Mouse (Mus musculus) forebrain, embryonic 16.5 days (tissue): ENCODE results near the gene 4930426L09Rik. TPM values are rescaled to one million over a fixed set of nuclear protein-coding genes. Genes with fewer than 3 reads are reported as not detected.

Source experiments
- ATAC-seq: fragments of 200-750 bp; cut with Nextera tagmentation; 2 replicates; pipeline ENCODE4 v1.8.0; 2017; ENCODE audit warnings: mild to moderate bottlenecking, moderate library complexity
- H3K27ac ChIP-seq: fragments of 300-500 bp; sonication (generic); 2 replicates; pipeline ENCODE4 v1.5.1; 2014; ENCODE audit warnings: low read length, control low read depth
- H3K27me3 ChIP-seq: fragments of 300-500 bp; sonication (generic); replicated peaks from 2 replicates; pipeline ENCODE4 v1.6.1; 2014; ENCODE audit warnings: low read length; ENCODE audit not compliant: control insufficient read depth, insufficient read depth
- H3K36me3 ChIP-seq: fragments of 300-500 bp; sonication (generic); 2 replicates; pipeline ENCODE4 v1.6.1; 2014; ENCODE audit not compliant: control insufficient read depth, insufficient read depth
- H3K4me1 ChIP-seq: fragments of 300-500 bp; sonication (generic); replicated peaks from 2 replicates; pipeline ENCODE4 v1.6.1; 2014; ENCODE audit warnings: low read length; ENCODE audit not compliant: control insufficient read depth, insufficient read depth
- H3K4me2 ChIP-seq: fragments of 300-500 bp; sonication (generic); 2 replicates; pipeline ENCODE4 v1.6.1; 2014; ENCODE audit warnings: mild to moderate bottlenecking, low read length, control low read depth
- H3K4me3 ChIP-seq: fragments of 300-500 bp; sonication (generic); replicated peaks from 2 replicates; pipeline ENCODE4 v1.5.1; 2014; ENCODE audit warnings: mild to moderate bottlenecking, low read length, control low read depth
- H3K9ac ChIP-seq: fragments of 300-500 bp; sonication (generic); replicated peaks from 2 replicates; pipeline ENCODE4 v1.6.1; 2014; ENCODE audit warnings: low read depth, low read length, control low read depth
- H3K9me3 ChIP-seq: fragments of 300-500 bp; sonication (generic); 2 replicates; pipeline ENCODE4 v1.6.1; 2016; ENCODE audit warnings: low read length; ENCODE audit not compliant: control insufficient read depth
- WGBS: fragments of 180-500 bp; shearing (Covaris S2); extraction: QIAGEN DNeasy Blood & Tissue Kit; methylation state at CpG from one replicate; pipeline ENCODE4 v1.1.7; 2014; 5-methylcytosine and 5-hydroxymethylcytosine counted together
- polyA plus RNA-seq: library from polyadenylated mRNA; unstranded; fragments of >200 nt; fragmentation: Nextera tagmentation; extraction: Ambion mirVana; gene quantifications from 2 replicates; pipeline ENCODE4 v1.2.1, GENCODE M21; 2015

4930426L09Rik gene
- polyA plus RNA-seq, 1 experiment from 2014 or later, result 0.57 TPM

GRCm38 (mm10) chr2:18965950-18966349 is 32.2 kb upstream of the 4930426L09Rik start:
- Histone ChIP-seq H3K27me3 (no peaks in the 10 kb centered on the region), H3K36me3 (no peaks in the 10 kb centered on the region), H3K27ac (no peak overlapping the region), H3K9me3 (no peaks in the 10 kb centered on the region), H3K4me1 (no peaks in the 10 kb centered on the region), H3K4me2 (no peak overlapping the region), H3K4me3 (no peak overlapping the region), H3K9ac (no peak overlapping the region)
- no peak for ATAC-seq
- WGBS, result 96% methylated on average over 2 of the region's 2 CpGs

DNA sequence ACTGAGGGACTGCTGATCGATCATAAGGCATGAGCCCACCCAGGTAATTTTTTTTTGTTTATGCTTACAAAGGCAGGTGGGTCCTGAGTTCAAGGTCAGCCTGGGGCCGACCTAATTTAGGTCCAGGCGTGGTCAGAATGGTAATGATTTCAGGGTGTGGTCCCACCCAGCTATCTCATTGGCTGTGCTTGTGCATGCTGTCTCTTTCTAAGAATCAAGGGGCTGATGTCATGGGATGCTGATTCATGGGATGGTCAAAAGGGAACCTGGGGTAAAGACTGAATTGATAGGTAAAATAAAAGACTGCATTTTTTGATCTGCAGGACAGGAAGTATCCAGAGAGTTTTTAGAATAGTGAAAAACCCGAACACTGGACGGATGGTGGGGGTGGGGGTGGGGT is 31.6 kb upstream of the 4930426L09Rik start:
- H3K4me3 ChIP-seq, result no peak overlapping the region
- no peak overlapping the region for H3K9ac ChIP-seq
- H3K27ac ChIP-seq, result no peak overlapping the region
- H3K27me3 ChIP-seq, result no peaks in the 10 kb centered on the region
- H3K36me3 ChIP-seq, result no peaks in the 10 kb centered on the region
- H3K4me1 ChIP-seq, result no peaks in the 10 kb centered on the region
- ATAC-seq, result no peak
- H3K9me3 ChIP-seq, result no peaks in the 10 kb centered on the region
- H3K4me2 ChIP-seq, result no peak overlapping the region
- WGBS, result 96% methylated on average over 5 of the region's 5 CpGs

DNA sequence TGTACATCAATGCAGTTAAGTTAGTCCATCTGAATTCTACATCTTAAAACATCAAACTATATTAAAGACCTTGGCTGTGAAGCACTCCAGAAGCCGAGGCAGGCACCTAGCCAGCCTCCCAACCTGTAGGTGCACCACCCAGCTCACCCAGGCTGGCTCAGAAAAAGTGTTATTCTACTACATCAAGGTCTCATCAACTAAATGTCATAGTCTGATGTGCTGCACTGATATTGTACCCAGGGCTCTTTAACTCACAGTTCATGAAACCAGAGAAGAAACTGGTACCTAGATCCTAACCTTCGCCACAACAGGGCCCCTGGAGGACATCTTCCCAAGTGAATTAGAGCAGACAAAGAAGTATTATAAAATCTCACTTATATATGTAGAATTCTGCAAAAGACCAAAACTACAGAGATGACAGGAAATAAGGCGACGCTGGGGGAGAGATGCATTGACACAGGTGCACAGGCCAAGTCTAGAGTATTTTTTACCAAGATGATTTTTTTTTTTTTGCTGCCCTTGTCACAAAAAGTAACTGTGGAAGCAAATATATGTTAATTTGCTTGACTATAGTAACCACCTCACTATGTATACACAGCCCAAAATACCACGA is 30.6 kb upstream of the 4930426L09Rik start:
- WGBS, result 95% methylated on average over 5 of the region's 5 CpGs
- H3K4me3 ChIP-seq, result no peak overlapping the region
- H3K4me1 ChIP-seq, result no peaks in the 10 kb centered on the region
- no peaks in the 10 kb centered on the region for H3K36me3 ChIP-seq
- no peak overlapping the region for H3K27ac ChIP-seq
- H3K9ac ChIP-seq, result no peak overlapping the region
- no peak overlapping the region for H3K4me2 ChIP-seq
- H3K9me3 ChIP-seq, result no peaks in the 10 kb centered on the region
- ATAC-seq, result no peak
- no peaks in the 10 kb centered on the region for H3K27me3 ChIP-seq

- Histone ChIP-seq H3K36me3 (no peaks in the 10 kb centered on the region), H3K4me1 (no peaks in the 10 kb centered on the region), H3K4me2 (no peak overlapping the region), H3K9ac (no peak overlapping the region), H3K27ac (no peak overlapping the region), H3K27me3 (no peaks in the 10 kb centered on the region), H3K4me3 (no peak overlapping the region), H3K9me3 (peaks cover 6% of the 10 kb centered on the region)
- 81% methylated on average over 5 of the region's 5 CpGs for WGBS
- ATAC-seq, result no peak
Measured at GRCm38 (mm10) chr2:18969066-18969681, 29.0 kb upstream of the 4930426L09Rik start.

GRCm38 (mm10) chr2:18970461-18970860 is 27.7 kb upstream of the 4930426L09Rik start:
- H3K9me3 ChIP-seq, result peaks cover 6% of the 10 kb centered on the region
- H3K4me3 ChIP-seq, result no peak overlapping the region
- H3K9ac ChIP-seq, result no peak overlapping the region
- H3K4me1 ChIP-seq, result no peaks in the 10 kb centered on the region
- H3K27ac ChIP-seq, result no peak overlapping the region
- H3K36me3 ChIP-seq, result no peaks in the 10 kb centered on the region
- ATAC-seq, result no peak
- H3K27me3 ChIP-seq, result no peaks in the 10 kb centered on the region
- H3K4me2 ChIP-seq, result no peak overlapping the region
- 84% methylated on average over 2 of the region's 2 CpGs for WGBS

- H3K36me3 ChIP-seq, result no peaks in the 10 kb centered on the region
- H3K9me3 ChIP-seq, result peaks cover 6% of the 10 kb centered on the region
- no peak overlapping the region for H3K4me3 ChIP-seq
- H3K27ac ChIP-seq, result no peak overlapping the region
- no peaks in the 10 kb centered on the region for H3K4me1 ChIP-seq
- no peaks in the 10 kb centered on the region for H3K27me3 ChIP-seq
- WGBS, result 93% methylated on average over 3 of the region's 3 CpGs
- no peak for ATAC-seq
- H3K4me2 ChIP-seq, result no peak overlapping the region
- H3K9ac ChIP-seq, result no peak overlapping the region
Measured at GRCm38 (mm10) chr2:18971564-18971963, 26.6 kb upstream of the 4930426L09Rik start.

GRCm38 (mm10) chr2:18974882-18975645 is 23.1 kb upstream of the 4930426L09Rik start:
- no peak for ATAC-seq
- no peak overlapping the region for H3K27ac ChIP-seq
- H3K4me2 ChIP-seq, result no peak overlapping the region
- 59% methylated on average over 4 of the region's 4 CpGs for WGBS
- no peak overlapping the region for H3K4me3 ChIP-seq
- no peaks in the 10 kb centered on the region for H3K36me3 ChIP-seq
- peaks cover 6% of the 10 kb centered on the region for H3K9me3 ChIP-seq
- no peak overlapping the region for H3K9ac ChIP-seq
- no peaks in the 10 kb centered on the region for H3K27me3 ChIP-seq
- H3K4me1 ChIP-seq, result no peaks in the 10 kb centered on the region

- ATAC-seq, result no peak
- Histone ChIP-seq H3K9ac (no peak overlapping the region), H3K27ac (no peak overlapping the region), H3K36me3 (no peaks in the 10 kb centered on the region), H3K9me3 (peaks cover 6% of the 10 kb centered on the region), H3K27me3 (no peaks in the 10 kb centered on the region), H3K4me1 (no peaks in the 10 kb centered on the region), H3K4me3 (no peak overlapping the region), H3K4me2 (no peak overlapping the region)
- 85% methylated on average over 2 of the region's 2 CpGs for WGBS
Measured at GRCm38 (mm10) chr2:18976175-18976574, 22.0 kb upstream of the 4930426L09Rik start.

GRCm38 (mm10) chr2:18977201-18977805 is 20.8 kb upstream of the 4930426L09Rik start:
- H3K36me3 ChIP-seq, result no peaks in the 10 kb centered on the region
- WGBS, result 91% methylated on average over 10 of the region's 10 CpGs
- ATAC-seq, result no peak

More at GRCm38 (mm10) chr2:18977201-18977805, 20.8 kb upstream of the 4930426L09Rik start:
- H3K27me3 ChIP-seq, result no peaks in the 10 kb centered on the region
- no peak overlapping the region for H3K27ac ChIP-seq
- H3K4me1 ChIP-seq, result no peaks in the 10 kb centered on the region
- no peak overlapping the region for H3K4me2 ChIP-seq
- H3K9ac ChIP-seq, result no peak overlapping the region
- H3K9me3 ChIP-seq, result peaks cover 6% of the 10 kb centered on the region
- H3K4me3 ChIP-seq, result no peak overlapping the region
